Mouse (Mus musculus): ENCODE results near the gene Tpm3-rs7. TPM values are rescaled to one million over a fixed set of nuclear protein-coding genes. Genes with fewer than 3 reads are reported as not detected.
"Not testable (repeated sequence)": the region's sequence is repeated elsewhere in the genome, so short reads cannot be mapped to it uniquely, and the experiment has no call there.

The Tpm3-rs7 gene
- polyA plus RNA-seq (2015; fragmentation: Nextera tagmentation; extraction: Ambion mirVana): 5.2 and 5.3 TPM in 2 replicates

DNA sequence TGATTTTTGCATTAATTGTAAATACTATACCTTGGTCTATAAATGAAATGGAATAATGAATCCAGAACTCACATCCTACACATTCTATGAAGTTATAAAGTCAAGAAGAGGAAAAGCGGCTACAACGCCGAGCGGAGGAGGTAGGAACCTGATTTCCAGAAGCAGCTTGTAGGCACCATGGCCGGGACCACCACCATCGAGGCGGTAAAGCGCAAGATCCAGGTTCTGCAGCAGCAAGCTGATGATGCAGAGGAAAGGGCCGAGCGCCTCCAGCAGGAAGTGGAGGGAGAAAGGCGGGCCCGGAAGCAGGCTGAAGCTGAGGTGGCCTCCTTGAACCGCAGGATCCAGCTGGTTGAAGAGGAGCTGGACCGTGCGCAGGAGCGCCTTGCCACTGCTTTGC is at the start of gene Tpm3-rs7:
TSS of gene Tpm3-rs7 (plus strand) at position 110 of the 400 bp plus-strand sequence.
- not testable (repeated sequence) for H3K27me3 ChIP-seq (replicated peaks; ENCODE audit: control insufficient read depth, insufficient read depth, low read length); H3K9me3 ChIP-seq (ENCODE audit: control insufficient read depth, low read length); H3K4me2 ChIP-seq (ENCODE audit: low read length); ATAC-seq; H3K4me1 ChIP-seq (replicated peaks; ENCODE audit: control insufficient read depth, insufficient read depth, low read length); H3K27ac ChIP-seq (ENCODE audit: low read length); H3K36me3 ChIP-seq (ENCODE audit: control insufficient read depth, insufficient read depth); H3K4me3 ChIP-seq (replicated peaks; ENCODE audit: low read length); H3K9ac ChIP-seq (replicated peaks; ENCODE audit: low read depth, low read length)
- 98% methylated on average over 14 of the region's 16 CpGs for WGBS

DNA sequence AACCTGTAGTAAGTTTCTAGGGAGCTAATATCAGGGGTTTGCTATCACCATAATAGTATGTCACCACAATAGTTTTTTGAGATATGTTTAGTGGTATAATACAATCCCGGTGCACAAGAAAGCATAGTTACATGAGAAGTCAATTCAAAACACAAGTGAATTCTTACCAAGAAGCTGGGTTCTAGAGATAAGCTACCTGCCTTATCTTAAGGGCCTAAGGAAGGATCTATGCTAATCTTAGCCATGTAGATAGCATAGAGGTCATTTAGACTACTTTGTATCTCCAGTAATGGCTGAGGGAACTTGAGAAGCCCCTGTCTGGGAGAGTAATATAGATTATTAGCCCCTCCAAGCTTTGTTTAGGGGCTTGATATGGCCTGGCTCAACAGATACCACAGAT is 2.6 kb downstream of the Tpm3-rs7 start:
- H3K4me2 ChIP-seq (ENCODE audit: low read length): no peak overlapping the region
- no peaks in the 10 kb centered on the region for H3K36me3 ChIP-seq (ENCODE audit: control insufficient read depth, insufficient read depth)
- H3K27ac ChIP-seq (ENCODE audit: low read length): no peak overlapping the region
- H3K4me3 ChIP-seq (replicated peaks; ENCODE audit: low read length): no peak overlapping the region
- H3K27me3 ChIP-seq (replicated peaks; ENCODE audit: control insufficient read depth, insufficient read depth, low read length): no peaks in the 10 kb centered on the region
- H3K9ac ChIP-seq (replicated peaks; ENCODE audit: low read depth, low read length): no peak overlapping the region
- no peaks in the 10 kb centered on the region for H3K4me1 ChIP-seq (replicated peaks; ENCODE audit: control insufficient read depth, insufficient read depth, low read length)
- 90% methylated on average over 1 of the region's 1 CpGs for WGBS
- ATAC-seq: no peak
- no peaks in the 10 kb centered on the region for H3K9me3 ChIP-seq (ENCODE audit: control insufficient read depth, low read length)

- Histone ChIP-seq H3K36me3 (ENCODE audit: control insufficient read depth, insufficient read depth) (no peaks in the 10 kb centered on the region), H3K9me3 (ENCODE audit: control insufficient read depth, low read length) (no peaks in the 10 kb centered on the region), H3K9ac (replicated peaks; ENCODE audit: low read depth, low read length) (no peak overlapping the region), H3K4me3 (replicated peaks; ENCODE audit: low read length) (no peak overlapping the region), H3K4me2 (ENCODE audit: low read length) (no peak overlapping the region), H3K27ac (ENCODE audit: low read length) (no peak overlapping the region), H3K4me1 (replicated peaks; ENCODE audit: control insufficient read depth, insufficient read depth, low read length) (no peaks in the 10 kb centered on the region), H3K27me3 (replicated peaks; ENCODE audit: control insufficient read depth, insufficient read depth, low read length) (no peaks in the 10 kb centered on the region)
- WGBS: 74% methylated on average over 1 of the region's 1 CpGs
- no peak for ATAC-seq
Observed at GRCm38 (mm10) chr14:113363361-113363760, 49.0 kb downstream of the Tpm3-rs7 start.

Data from forebrain, embryonic 16.5 days (tissue).